Mouse (Mus musculus): ENCODE results near the gene Fank1. TPM values are rescaled to one million over a fixed set of nuclear protein-coding genes. Genes with fewer than 3 reads are reported as not detected.

Fank1 gene
- total and polyA plus RNA-seq, 2 experiments from 2014 or later = 3.6 to 6.0 TPM

- H3K4me1 ChIP-seq (ENCODE audit: insufficient read depth, low read length) = no peaks in the 10 kb centered on the region
- H3K27me3 ChIP-seq (ENCODE audit: insufficient read depth, low read length) = no peaks in the 10 kb centered on the region
- H3K9ac ChIP-seq (replicated peaks; ENCODE audit: low read length) = no peak overlapping the region
- no peak overlapping the region for H3K4me2 ChIP-seq (ENCODE audit: low read depth, low read length)
- H3K9me3 ChIP-seq (ENCODE audit: low read length) = no peaks in the 10 kb centered on the region
- no peak overlapping the region for H3K4me3 ChIP-seq (ENCODE audit: low read length)
- H3K36me3 ChIP-seq (ENCODE audit: insufficient read depth, low read length) = no peaks in the 10 kb centered on the region
- WGBS = 69% methylated on average over 6 of the region's 6 CpGs
- no peak overlapping the region for H3K27ac ChIP-seq
- no peak for DNase-seq (ENCODE audit: low spot score)
- no peak for ATAC-seq
- no peak for TF ChIP-seq CTCF (IDR thresholded peaks at IDR 0.05; ENCODE audit: low read depth)
These were observed 4.9 kb downstream of the Fank1 start for GRCm38 (mm10) chr7:133781583-133781982.

GRCm38 (mm10) chr7:133781991-133782390 lies 5.3 kb downstream of the Fank1 start:
- Histone ChIP-seq H3K27me3 (ENCODE audit: insufficient read depth, low read length) (no peaks in the 10 kb centered on the region), H3K36me3 (ENCODE audit: insufficient read depth, low read length) (no peaks in the 10 kb centered on the region), H3K9ac (replicated peaks; ENCODE audit: low read length) (no peak overlapping the region), H3K27ac (no peak overlapping the region), H3K4me1 (ENCODE audit: insufficient read depth, low read length) (no peaks in the 10 kb centered on the region), H3K4me3 (ENCODE audit: low read length) (no peak overlapping the region), H3K4me2 (ENCODE audit: low read depth, low read length) (no peak overlapping the region), H3K9me3 (ENCODE audit: low read length) (no peaks in the 10 kb centered on the region)
- 75% methylated on average over 6 of the region's 6 CpGs for WGBS
- DNase-seq (ENCODE audit: low spot score) (no peak), ATAC-seq (no peak)
- TF ChIP-seq CTCF (IDR thresholded peaks at IDR 0.05; ENCODE audit: low read depth) = no peak

- Histone ChIP-seq H3K4me1 (ENCODE audit: insufficient read depth, low read length) (no peaks in the 10 kb centered on the region), H3K27me3 (ENCODE audit: insufficient read depth, low read length) (no peaks in the 10 kb centered on the region), H3K9ac (replicated peaks; ENCODE audit: low read length) (no peak within 1 kb of the TSS), H3K4me2 (ENCODE audit: low read depth, low read length) (no peak within 1 kb of the TSS), H3K27ac (no peak within 1 kb of the TSS), H3K4me3 (ENCODE audit: low read length) (no peak within 1 kb of the TSS), H3K36me3 (ENCODE audit: insufficient read depth, low read length) (no peaks in the 10 kb centered on the region), H3K9me3 (ENCODE audit: low read length) (no peaks in the 10 kb centered on the region)
- DNase-seq (ENCODE audit: low spot score) (peak; percentile 94), ATAC-seq (peak; percentile 77)
- 26% methylated on average over 18 of the region's 18 CpGs for WGBS
- peak; percentile 83 for TF ChIP-seq CTCF (IDR thresholded peaks at IDR 0.05; ENCODE audit: low read depth)
These were observed 6.2 kb downstream of the Fank1 start, which contains the start of gene Dhx32 for GRCm38 (mm10) chr7:133782717-133783435. Gene Dhx32, minus strand, starts transcription at chr7:133782726.

GRCm38 (mm10) chr7:133787571-133787970 lies 10.9 kb downstream of the Fank1 start:
- no peak overlapping the region for H3K4me2 ChIP-seq (ENCODE audit: low read depth, low read length)
- no peak overlapping the region for H3K9ac ChIP-seq (replicated peaks; ENCODE audit: low read length)
- H3K27me3 ChIP-seq (ENCODE audit: insufficient read depth, low read length) = no peaks in the 10 kb centered on the region
- H3K36me3 ChIP-seq (ENCODE audit: insufficient read depth, low read length) = no peaks in the 10 kb centered on the region
- H3K4me3 ChIP-seq (ENCODE audit: low read length) = no peak overlapping the region
- no peak for DNase-seq (ENCODE audit: low spot score)
- 83% methylated on average over 6 of the region's 6 CpGs for WGBS
- H3K9me3 ChIP-seq (ENCODE audit: low read length) = no peaks in the 10 kb centered on the region
- no peak overlapping the region for H3K27ac ChIP-seq
- no peaks in the 10 kb centered on the region for H3K4me1 ChIP-seq (ENCODE audit: insufficient read depth, low read length)
- TF ChIP-seq CTCF (IDR thresholded peaks at IDR 0.05; ENCODE audit: low read depth) = no peak
- ATAC-seq = no peak

- H3K36me3 ChIP-seq (ENCODE audit: insufficient read depth, low read length) = no peaks in the 10 kb centered on the region
- no peaks in the 10 kb centered on the region for H3K27me3 ChIP-seq (ENCODE audit: insufficient read depth, low read length)
- DNase-seq (ENCODE audit: low spot score) (no peak), ATAC-seq (no peak)
- H3K9ac ChIP-seq (replicated peaks; ENCODE audit: low read length) = no peak overlapping the region
- no peaks in the 10 kb centered on the region for H3K4me1 ChIP-seq (ENCODE audit: insufficient read depth, low read length)
- H3K27ac ChIP-seq = no peak overlapping the region
- H3K4me2 ChIP-seq (ENCODE audit: low read depth, low read length) = no peak overlapping the region
- H3K4me3 ChIP-seq (ENCODE audit: low read length) = no peak overlapping the region
- H3K9me3 ChIP-seq (ENCODE audit: low read length) = no peaks in the 10 kb centered on the region
- WGBS = 76% methylated on average over 3 of the region's 3 CpGs
- TF ChIP-seq CTCF (IDR thresholded peaks at IDR 0.05; ENCODE audit: low read depth) = no peak
These were observed 11.5 kb downstream of the Fank1 start for GRCm38 (mm10) chr7:133788147-133788546.

- ATAC-seq (no peak), DNase-seq (ENCODE audit: low spot score) (no peak)
- no peak overlapping the region for H3K4me3 ChIP-seq (ENCODE audit: low read length)
- no peaks in the 10 kb centered on the region for H3K36me3 ChIP-seq (ENCODE audit: insufficient read depth, low read length)
- H3K9ac ChIP-seq (replicated peaks; ENCODE audit: low read length) = no peak overlapping the region
- H3K27me3 ChIP-seq (ENCODE audit: insufficient read depth, low read length) = no peaks in the 10 kb centered on the region
- H3K4me2 ChIP-seq (ENCODE audit: low read depth, low read length) = no peak overlapping the region
- 75% methylated on average over 4 of the region's 4 CpGs for WGBS
- H3K4me1 ChIP-seq (ENCODE audit: insufficient read depth, low read length) = no peaks in the 10 kb centered on the region
- H3K9me3 ChIP-seq (ENCODE audit: low read length) = no peaks in the 10 kb centered on the region
- TF ChIP-seq CTCF (IDR thresholded peaks at IDR 0.05; ENCODE audit: low read depth) = no peak
- no peak overlapping the region for H3K27ac ChIP-seq
These were observed 13.5 kb downstream of the Fank1 start for GRCm38 (mm10) chr7:133790171-133790570.

GRCm38 (mm10) chr7:133790608-133791229 lies 14.1 kb downstream of the Fank1 start:
- DNase-seq (ENCODE audit: low spot score) = no peak
- no peaks in the 10 kb centered on the region for H3K27me3 ChIP-seq (ENCODE audit: insufficient read depth, low read length)
- no peak overlapping the region for H3K4me2 ChIP-seq (ENCODE audit: low read depth, low read length)
- no peak overlapping the region for H3K9ac ChIP-seq (replicated peaks; ENCODE audit: low read length)
- H3K4me1 ChIP-seq (ENCODE audit: insufficient read depth, low read length) = no peaks in the 10 kb centered on the region
- TF ChIP-seq CTCF (IDR thresholded peaks at IDR 0.05; ENCODE audit: low read depth) = no peak
- no peak for ATAC-seq
- H3K27ac ChIP-seq = no peak overlapping the region
- H3K9me3 ChIP-seq (ENCODE audit: low read length) = no peaks in the 10 kb centered on the region
- H3K4me3 ChIP-seq (ENCODE audit: low read length) = no peak overlapping the region
- H3K36me3 ChIP-seq (ENCODE audit: insufficient read depth, low read length) = no peaks in the 10 kb centered on the region
- WGBS = 69% methylated on average over 4 of the region's 4 CpGs

All from hindbrain, postnatal 0 days (tissue).